Mouse (Mus musculus) T-helper 1 cell (primary cell): Measurements from ENCODE around the gene Fam78a.

Experiments used
- in situ Hi-C: fragments of 300-600 bp; cut with MboI, MseI; formaldehyde crosslinking; loops from one replicate; pipeline ENCODE4 v1.15.1; 2025; ENCODE audit warnings: high pct_unique_total_duplicates

The Fam78a gene

DNA sequence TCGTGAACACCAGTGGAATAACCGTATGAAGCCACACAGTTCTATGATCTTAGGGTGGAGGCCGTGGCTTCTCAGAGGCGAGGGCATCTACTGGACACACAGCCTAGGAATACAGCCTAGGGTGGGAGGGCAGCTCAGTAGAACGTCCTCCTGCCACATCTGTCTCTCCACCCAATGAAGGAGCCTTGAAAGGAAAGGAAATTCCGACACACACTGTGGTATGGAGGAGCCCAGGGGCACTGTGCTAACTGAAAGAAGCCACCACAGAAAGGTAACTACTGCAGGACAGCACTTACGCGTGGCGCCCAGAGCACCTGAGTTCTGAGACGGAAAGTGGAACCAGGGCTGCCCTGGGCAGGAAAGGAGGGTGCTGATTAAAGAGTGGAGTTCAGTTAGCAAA lies 13.9 kb downstream of the Fam78a start:
- in situ Hi-C loops: no loop called here

DNA sequence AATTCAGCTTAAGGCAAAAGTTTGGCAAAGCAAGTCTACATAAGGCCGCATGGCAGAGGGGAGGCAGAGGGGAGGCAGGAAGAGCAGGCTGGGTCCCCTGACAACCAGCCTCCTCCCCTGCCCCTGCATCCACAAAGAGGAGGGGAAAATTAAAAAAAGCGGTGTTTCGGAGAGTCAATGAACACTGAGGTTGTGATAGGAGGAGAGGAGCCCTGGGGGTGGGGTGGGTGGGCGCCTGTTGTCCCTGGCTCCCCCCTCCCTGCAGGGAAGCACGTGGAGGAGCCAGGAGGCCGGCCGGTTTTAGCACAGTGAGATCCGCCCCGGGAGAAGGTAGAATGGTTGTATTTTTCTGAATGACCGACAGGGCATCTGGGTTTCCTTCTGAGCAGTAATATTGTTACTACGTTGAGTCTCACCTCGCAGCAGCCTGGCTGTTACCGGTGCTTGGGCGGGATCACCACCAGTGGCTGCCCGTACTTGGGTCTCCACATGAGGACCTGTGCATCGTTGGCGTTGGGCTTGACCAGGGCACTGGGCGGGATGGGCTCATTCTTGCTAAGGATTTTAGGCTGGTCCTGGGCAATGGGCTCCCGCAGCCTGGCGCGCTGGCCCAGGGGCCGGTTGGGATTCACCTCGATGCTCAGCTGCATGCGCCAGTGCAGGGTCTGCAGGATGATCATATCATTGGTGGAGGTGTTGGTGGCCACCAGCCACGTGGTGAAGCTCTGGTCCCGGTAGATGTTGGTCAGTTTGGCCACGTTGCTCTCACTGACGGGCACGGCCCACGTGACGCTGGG lies 15.6 kb downstream of the Fam78a start:
- in situ Hi-C loops: no loop called here

DNA sequence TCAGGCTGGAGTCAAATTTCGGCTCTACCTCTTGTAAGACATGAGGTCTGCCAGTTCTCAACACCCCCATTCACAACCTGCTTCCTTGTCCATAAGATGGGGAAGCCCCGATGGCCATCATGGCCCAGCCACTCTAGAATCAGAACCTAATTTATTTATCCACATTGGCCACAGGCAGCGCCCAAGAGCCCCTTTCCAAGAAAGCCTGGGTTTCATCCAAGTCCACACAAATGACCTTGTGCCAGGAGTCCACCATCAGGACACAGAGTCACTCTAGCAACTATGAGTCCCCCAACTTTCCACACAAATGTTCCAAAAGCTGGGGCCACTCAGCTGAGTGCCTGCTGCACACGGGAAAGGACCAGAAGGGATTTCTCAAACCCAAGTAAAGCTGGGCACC lies 18.7 kb downstream of the Fam78a start:
- in situ Hi-C loops: no loop called here

DNA sequence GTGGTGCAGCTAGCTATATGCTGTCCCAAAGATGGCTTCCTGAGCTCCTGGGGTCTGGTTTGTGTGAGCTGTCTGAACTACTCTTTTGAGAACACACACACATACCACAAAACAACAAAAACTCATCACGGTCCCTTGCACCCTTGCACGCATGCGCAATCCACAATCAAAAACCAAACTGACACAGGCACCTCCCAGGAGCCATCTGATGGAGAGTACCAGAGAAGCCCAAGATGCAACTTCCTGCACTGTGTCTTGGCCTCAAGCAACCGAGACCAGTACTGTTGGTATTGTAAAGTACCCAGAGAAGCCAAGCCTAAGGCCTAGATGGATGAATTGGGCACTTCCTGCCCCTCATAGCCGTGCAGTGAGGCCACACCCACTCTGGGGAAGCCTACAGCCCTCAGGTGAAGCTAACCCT lies 19.3 kb downstream of the Fam78a start:
- in situ Hi-C loops: no loop called here

DNA sequence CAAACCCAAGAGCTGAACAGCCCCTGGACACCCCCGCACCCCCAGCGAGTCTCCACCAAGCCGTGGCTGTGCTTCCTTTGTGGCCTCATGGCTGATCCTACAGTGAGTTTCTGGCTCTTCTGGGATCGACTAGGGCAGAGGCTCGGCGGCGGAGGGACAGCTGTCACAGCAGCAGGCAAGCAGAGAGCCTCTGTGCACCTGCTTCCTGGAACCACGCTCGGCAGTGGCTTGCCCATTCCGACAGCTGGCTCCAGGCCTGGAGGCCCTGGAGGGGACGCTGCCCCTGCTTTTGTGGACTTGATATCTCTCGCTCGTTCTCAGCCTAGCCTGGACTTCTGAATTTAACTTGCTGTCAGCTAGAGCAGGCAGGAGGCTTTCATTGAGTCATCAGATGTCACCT lies 19.7 kb downstream of the Fam78a start:
- in situ Hi-C loops: no loop called here

GRCm38 (mm10) chr2:32063451-32064151 lies 21.1 kb downstream of the Fam78a start:
- in situ Hi-C loops: no loop called here

GRCm38 (mm10) chr2:32062626-32063410 lies 21.8 kb downstream of the Fam78a start:
- in situ Hi-C loops: no loop called here

DNA sequence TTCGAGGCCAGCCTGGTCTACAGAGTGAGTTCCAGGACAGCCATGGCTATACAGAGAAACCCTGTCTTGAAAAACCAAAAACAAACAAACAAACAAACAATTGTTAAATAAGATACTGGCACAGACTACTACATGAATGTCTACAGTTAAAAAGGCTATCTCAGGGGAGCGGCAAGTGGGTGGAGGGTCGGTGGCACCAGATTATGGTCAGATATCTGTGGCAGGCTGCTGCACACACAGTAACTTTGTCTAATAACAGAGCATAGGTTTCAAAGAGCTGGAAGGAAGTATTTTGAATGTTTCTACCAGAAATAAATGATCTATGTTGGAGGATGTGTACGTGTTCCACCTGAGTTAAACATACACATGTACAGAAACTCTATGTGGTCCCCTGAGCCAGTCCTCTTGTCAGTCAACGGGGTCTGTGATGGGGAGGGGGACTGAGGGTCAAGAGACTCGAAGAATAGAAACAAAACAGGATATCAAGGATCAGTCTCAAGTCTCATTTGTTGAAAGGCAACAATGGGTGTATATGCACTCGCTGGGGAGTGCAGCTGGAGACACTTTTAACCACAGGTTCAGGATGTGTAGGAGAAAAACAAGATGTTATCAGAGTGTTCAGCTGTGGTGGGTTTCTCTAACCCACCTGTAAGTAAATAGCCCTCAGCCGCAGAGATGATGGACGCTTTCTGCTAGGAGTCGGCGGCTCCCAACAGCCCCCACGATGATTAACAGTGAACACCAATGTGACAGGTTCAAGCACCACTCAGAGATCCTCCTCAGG lies 22.7 kb downstream of the Fam78a start:
- in situ Hi-C loops: no loop called here

DNA sequence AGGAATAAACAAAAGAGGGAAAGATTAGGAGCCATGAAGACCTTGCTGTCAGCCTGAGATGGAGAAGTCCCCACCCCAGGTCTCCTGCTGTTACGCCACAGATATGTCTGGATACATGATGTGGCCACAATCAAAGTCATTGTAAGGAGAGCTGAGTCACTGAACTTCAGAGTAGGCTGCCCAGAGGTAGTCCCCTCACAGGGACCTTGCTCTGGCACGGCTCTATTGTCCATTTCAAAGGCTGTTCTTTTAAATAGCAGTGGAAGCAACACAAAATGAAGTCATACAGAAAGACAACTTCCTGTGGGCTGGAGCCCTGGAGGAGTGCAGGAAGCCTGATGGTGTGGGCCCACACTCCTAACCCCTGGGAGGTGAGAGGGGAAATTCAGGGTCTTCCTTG lies 23.5 kb downstream of the Fam78a start:
- in situ Hi-C loops: no loop called here

GRCm38 (mm10) chr2:32060228-32060805 lies 24.3 kb downstream of the Fam78a start:
- in situ Hi-C loops: no loop called here

- in situ Hi-C loops: no loop called here
Measured at GRCm38 (mm10) chr2:32059613-32060012, 25.0 kb downstream of the Fam78a start.

- in situ Hi-C loops: no loop called here
Measured at GRCm38 (mm10) chr2:32058716-32059115, 25.9 kb downstream of the Fam78a start.

DNA sequence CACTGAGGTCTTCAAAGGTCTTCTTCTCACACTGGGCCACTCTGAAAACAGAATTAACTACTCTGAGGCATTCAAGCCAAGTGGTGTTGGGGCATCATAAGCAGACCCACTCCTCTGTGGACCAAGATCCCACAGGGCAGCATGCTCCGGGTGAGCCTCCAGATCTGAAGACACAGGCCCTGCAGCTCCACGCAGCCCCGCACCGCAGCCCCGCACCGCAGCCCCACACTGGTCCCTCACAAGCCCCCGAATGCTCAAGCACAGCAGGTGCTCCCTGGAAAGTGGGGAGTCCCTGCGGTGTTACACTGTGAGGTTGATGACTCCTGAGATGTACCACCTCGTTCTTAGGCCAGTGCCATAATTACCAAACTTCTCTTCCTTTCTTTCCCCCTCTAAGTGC lies 26.4 kb downstream of the Fam78a start:
- in situ Hi-C loops: no loop called here

- in situ Hi-C loops: no loop called here
Measured at GRCm38 (mm10) chr2:32057794-32058193, 26.9 kb downstream of the Fam78a start.

GRCm38 (mm10) chr2:32057360-32057759 lies 27.3 kb downstream of the Fam78a start:
- in situ Hi-C loops: no loop called here

DNA sequence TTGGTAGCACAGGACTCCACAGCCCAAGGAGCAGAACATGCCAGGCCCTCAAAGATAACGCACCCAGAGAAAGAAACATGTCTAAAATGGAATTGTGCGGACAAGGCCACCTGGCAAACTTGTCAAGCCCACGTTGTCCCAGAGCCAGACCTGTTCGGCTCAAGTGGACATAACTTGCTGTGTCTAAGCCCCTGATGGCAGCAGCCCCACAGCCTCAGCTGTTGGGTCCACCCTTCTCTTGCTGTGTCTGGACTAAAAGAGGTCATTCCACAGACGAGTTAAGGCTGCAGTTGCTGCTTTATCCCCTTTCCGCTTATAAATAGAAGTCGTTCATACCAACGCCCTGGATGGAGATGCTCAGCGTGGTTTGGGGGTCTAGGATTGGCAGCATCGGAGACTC lies 28.1 kb downstream of the Fam78a start:
- in situ Hi-C loops: no loop called here

GRCm38 (mm10) chr2:32055357-32055965 lies 29.2 kb downstream of the Fam78a start:
- in situ Hi-C loops: no loop called here

- in situ Hi-C loops: no loop called here
Measured at GRCm38 (mm10) chr2:32052418-32052817, 32.2 kb downstream of the Fam78a start.

- in situ Hi-C loops: no loop called here
Measured at GRCm38 (mm10) chr2:32051791-32052190, 32.9 kb downstream of the Fam78a start.

DNA sequence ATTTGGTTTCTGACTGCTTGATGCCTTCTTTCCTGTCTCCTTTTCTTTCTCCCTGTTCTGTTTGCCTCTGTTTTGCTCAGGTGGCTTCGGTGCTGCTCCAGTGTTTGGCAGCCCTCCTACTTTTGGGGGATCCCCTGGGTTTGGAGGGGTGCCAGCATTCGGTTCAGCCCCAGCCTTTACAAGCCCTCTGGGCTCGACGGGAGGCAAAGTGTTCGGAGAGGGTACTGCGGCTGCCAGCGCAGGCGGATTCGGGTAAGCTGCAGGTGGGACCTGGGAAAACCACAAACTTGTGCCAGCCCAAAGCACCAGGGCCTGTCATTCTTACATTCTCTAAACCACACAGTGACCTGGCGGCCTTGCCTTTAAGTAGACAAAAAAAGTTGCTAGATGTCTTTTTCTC lies 37.3 kb downstream of the Fam78a start:
- in situ Hi-C loops: no loop called here

DNA sequence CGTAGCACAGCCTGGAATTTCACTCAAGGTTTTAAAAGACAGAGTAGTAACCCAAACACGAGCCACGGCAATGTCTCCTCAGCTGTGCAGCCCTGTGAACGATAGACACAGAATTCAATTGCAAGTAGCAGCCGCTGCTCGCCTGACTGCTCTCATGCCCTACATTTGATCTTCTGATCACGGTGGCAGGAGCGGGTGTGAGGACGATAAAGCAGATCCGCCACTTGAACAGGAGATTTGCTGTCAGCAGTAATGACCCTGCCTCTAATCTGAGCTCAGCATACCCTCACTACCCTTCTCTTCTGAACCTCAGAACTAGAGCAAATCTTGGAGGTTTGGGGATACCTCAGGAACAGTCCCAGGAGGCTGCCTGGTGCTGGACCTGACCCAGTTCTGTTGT lies 38.6 kb downstream of the Fam78a start:
- in situ Hi-C loops: no loop called here
